Mouse (Mus musculus) thymus, postnatal 4 days (tissue): ENCODE measurements at regions not wholly inside any gene's neighbourhood (a gene's known extent, or its start where the extent isn't known, plus 50 kb on each side); places are given as distances from the start of the nearest gene placed in this dataset.

ENCODE experiments used
- DNase-seq: peaks from one replicate; pipeline ENCODE4 v3.0.0; 2021

DNA sequence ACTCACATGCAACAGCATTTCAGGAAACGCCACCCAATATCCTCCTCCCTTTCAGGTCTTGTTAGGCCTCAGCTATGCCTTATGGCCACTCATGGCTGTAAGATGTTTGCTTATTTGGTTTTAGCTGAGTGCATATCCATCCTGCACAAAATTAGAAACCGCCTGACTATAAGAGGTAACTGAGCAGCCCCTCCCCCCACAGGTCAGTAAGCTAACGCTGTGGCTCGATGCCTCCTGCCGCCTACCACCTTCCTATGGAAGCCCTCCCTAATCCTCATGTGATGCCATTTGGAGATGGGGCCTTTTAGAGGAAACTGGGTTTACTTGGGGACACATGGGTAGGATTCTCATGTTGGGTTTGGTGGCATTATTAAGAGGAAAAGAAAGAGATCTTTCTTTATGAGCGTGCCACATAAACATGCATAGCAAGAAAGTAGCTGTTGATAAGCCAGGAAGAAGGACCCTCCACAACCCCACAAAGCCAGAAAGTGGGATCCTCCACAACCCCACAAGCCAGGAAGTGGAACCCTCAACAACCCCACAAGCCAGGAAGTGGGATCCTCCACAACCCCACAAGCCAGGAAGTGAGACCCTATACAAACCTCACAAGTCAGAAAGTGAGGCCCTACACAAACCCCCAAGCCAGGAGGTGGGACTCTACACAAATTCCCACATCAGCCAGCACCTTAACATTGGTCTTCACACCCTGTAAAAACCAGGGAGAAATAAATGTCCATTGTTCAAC, 134.5 kb downstream of the Tmem17 start:
- no peak for DNase-seq

GRCm38 (mm10) chr11:22648275-22648674, 136.4 kb downstream of the Tmem17 start:
- DNase-seq: no peak

DNA sequence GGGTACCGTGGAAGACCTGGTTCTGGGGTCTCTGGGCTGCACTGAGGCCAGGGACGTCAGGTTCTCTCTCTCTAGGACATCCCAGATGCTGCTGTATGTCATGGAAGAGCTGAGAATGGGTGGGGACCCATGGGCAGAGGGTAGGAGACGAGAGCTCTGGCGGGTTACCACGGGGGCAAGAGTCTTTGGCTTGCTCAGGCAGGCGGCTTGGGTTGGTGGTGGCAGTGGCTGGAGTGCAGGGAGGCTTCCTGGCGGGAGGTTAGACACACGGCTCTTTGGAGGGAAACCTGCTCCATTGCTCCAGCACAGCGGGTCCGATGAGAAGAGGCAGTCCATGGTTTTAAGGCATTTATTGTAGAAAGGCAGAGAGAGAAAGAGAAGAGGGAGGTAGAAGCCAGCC, 138.9 kb downstream of the Tmem17 start:
- no peak for DNase-seq

- DNase-seq: no peak
Measured at GRCm38 (mm10) chr11:22651313-22651712, 139.4 kb downstream of the Tmem17 start.

DNA sequence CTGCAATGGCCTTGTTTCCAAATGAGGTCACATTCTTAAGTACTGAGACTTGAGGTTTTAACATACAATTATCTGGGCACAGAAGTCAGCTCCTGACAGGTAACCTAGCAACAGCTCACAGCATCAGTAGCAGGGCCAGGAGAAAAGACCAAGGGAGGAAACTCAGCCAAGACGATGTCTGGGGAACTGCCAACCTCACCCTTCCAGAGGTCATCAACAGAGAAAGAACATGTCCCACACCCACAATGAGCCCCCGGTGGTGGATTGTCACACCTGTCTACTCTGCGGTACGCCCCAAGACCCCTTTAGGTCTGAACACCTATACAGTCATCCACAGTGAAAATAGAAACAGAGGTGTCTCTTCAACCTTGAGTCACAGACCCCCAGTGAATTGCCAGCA, 140.0 kb downstream of the Tmem17 start:
- no peak for DNase-seq

DNA sequence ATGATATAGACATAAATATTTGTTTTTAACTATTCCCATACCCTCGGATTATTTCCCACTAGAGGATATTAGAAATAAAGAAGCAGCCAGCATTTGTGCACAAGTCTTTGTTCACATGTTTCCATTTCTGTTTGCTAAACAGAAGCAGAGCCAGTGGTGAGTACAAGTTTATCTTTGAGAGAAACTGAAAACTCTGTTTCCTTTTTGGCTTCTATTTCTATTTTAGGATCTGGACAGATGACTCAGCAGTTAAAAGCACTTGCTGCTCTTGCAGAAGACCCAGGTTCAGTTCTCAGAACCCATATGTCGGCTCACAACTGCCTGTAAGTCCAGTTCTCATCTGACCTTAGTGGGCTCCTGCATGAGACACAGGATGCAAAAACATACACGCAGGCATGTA, 141.0 kb downstream of the Tmem17 start:
- DNase-seq: no peak

DNA sequence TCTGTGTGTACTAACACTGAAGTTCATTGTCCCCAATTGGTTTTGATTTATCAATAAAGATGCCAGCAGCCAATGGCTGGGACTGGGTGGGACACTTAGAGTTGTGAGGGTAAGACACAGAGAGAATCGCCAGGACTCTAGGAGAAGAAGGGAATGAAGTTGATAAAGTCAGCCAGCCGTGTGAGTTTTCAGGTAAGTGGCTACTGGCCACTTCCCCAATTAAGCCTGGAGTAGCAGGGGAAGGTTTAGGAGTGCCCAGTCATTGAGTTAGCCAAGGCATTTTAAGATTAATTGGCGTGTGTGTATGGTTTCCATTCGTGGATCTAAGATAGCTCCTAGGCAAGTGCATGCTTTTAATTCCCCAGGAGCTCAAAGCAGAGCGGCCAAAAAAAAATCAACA, 141.5 kb downstream of the Tmem17 start:
- DNase-seq: no peak

- no peak for DNase-seq
Measured at GRCm38 (mm10) chr11:22657635-22658034, 145.7 kb downstream of the Tmem17 start.

- no peak for DNase-seq
Measured at GRCm38 (mm10) chr11:22661072-22661471, 149.2 kb downstream of the Tmem17 start.

- DNase-seq: no peak
Measured at GRCm38 (mm10) chr11:22661713-22662551, 150.0 kb downstream of the Tmem17 start.

- DNase-seq: no peak
Measured at GRCm38 (mm10) chr11:22665978-22666377, 154.1 kb downstream of the Tmem17 start.

- no peak for DNase-seq
Measured at GRCm38 (mm10) chr11:22666378-22666777, 154.5 kb downstream of the Tmem17 start.

DNA sequence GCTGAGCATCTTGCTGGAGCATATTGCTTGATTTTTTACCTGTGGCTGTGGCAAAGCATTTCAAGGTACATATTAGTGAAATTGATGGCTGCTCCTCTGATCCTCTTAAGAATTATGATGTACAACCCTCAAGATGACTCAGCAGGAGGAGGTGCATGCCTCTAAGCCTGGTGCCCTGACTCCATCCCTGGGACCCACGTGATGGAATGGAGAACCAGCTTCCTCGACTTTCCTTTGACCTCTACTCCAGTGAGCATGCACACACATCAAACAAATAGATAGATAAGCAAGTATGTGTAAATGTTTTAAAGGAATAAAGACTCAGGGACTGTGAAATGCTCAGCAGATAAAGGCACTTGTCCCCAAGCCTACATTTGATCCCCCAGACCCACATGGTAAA, 156.3 kb downstream of the Tmem17 start:
- no peak for DNase-seq

GRCm38 (mm10) chr11:22669267-22669666, 157.4 kb downstream of the Tmem17 start:
- no peak for DNase-seq

- DNase-seq: no peak
Measured at GRCm38 (mm10) chr11:22671791-22672490, 160.1 kb downstream of the Tmem17 start.

DNA sequence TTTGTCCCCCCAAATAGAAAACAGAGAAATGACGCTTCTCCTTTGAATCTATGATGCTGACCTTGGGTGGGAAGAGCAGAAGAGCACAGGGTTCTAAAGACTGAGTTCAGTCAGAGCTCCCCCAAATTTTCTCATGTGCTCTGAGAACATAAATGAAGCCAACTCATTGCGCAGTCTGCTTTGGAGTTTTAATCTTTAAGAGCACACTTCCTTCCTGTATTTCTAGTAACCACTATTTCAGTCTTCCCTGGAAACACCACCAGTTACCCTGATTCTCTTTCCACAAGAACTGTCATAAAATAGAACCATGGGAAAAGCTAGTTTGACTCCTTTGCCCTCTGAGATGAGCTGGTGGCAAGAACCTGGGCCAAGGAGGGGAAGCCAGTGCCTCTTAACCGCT, 163.2 kb downstream of the Tmem17 start:
- DNase-seq: no peak

GRCm38 (mm10) chr11:22675754-22676153, 163.9 kb downstream of the Tmem17 start:
- DNase-seq: no peak

DNA sequence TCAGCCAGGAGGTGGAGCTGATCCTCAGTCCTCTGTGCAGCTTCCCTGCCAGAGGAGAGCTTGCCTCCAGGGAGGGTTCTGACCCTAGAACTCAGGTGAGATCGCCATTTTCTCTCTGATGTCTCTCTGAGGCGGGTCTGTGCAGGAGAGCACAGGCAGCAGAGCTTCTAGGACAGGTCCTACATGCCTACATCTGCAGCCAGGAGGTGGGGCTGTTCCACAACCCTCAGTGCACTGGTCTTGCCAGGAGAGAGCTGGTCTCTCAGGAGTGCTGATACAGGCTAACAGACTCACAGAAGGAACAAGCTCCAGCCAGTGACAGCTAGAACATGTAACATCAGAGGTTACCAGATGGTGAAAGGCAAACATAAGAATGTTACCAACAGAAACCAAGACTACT, 165.4 kb downstream of the Tmem17 start:
- peak; percentile 74 for DNase-seq

DNA sequence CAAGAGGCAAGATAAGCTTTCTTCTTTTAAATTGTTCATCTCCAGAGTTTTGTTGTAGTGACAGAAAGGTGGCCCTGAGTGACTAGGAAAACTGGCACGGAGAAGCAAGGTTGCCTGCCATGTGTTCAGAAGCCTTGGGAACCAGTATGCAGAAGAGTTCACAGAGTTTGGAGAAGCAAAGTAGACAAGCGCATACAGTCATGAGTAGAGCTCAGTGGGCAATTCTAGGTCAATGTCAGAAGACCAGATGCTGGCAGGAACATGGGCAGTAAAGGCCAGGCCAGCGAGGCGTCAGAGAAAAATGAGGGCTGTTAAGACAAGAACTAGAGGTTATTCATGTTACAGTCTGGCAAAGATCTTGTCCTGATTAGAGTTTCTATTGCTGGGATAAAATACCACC, 172.7 kb downstream of the Tmem17 start:
- no peak for DNase-seq

- DNase-seq: no peak
Measured at GRCm38 (mm10) chr11:22690829-22691228, 169.9 kb downstream of the B3gnt2 start.

DNA sequence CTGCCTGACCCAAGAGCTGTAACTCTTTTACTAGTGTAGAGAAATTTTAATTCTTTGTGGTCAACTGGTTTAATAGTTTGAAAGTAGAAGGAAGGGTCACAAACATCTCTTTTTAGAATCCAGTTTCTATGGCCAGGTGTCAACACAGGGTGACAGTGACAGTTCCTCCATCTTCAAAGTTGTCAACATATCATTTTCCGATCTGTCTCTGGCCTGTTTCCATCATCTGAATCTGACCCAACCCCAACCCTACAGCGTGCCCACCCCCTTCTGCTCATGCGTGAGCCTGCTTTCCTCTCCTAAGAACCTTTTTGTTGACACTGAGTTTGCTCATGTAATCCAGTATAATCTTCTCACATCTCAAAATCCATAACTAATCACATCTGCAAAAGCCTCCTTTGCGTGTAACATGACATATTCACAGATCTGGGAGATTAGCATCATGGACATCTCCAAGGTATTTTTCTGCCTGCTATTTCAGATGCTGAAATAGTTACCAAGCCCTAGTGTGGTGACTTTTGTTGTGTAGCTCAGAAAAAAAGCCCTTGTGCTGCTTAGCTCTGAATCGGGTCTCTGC, 168.4 kb downstream of the B3gnt2 start:
- no peak for DNase-seq

DNA sequence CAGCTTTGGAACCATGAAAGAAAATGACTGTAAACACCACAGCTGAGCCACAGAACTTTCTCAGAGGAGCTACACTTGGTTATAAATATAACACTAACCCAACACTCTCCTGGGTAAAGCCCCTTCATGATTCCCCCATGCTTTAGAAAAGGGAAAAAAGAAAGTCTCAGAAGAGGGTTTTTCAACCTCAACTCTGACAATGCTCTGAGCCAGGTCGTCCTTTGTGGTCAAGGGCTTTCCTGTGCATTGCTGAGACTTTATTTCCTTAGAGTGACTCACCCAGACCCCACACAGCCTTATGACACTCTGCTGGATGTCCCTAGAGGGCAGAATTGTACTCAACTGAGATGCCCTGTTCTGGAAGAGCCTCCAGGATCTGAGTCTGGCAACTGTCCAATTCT, 167.8 kb downstream of the B3gnt2 start:
- peak; percentile 25 for DNase-seq

GRCm38 (mm10) chr11:22693376-22693775, 167.4 kb downstream of the B3gnt2 start:
- peak; percentile 32 for DNase-seq
